12 mouse cellular contexts compared by ENCODE assay signal in the genomic region with DNA sequence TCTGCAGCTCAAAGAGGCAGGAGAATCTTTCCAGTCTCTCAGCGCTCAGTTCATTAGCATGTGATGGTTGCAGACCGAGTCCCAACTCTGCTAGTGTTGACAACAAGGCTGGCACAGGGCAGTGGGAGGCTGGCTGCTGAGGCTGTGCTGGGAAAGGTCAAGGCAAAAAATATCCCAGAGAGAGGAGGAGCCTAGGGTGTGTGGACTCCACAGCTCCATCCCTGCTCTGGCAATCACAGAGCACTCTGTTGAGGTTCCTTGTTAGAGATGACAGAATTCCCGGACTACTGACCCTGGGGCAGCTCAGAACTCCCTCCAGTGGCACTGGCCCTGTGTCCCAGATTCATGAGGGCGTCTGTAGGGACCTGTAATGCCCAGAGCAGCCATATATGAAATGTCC. TPM values are rescaled to one million over a fixed set of nuclear protein-coding genes. Genes with fewer than 3 reads are reported as not detected.
DNase-seq lines count a peak whose midpoint lies in the region; ATAC-seq lines count a peak whose summit lies in the region.
"Had no signal": no experiment of that assay in that cellular context is flagged by ENCODE, and none has a peak within 500 bp of the region (broad histone marks: within the 10 kb centered on the region; RNA-seq: fewer than 3 reads in every experiment).

No protein-coding gene starts in this region.

- H3K36me3 ChIP-seq in midbrain, embryonic 11.5 days (ENCODE audit: control insufficient read depth, insufficient read depth, low read length), result peaks cover 45% of the 10 kb centered on the region

- peak overlapping the region; percentile 20; the same call in 1 of the 2 replicates for H3K27ac ChIP-seq in midbrain, embryonic 11.5 days (ENCODE audit: low read depth, low read length)

- 0 out of 2 replicates have a peak, but pooled peaks cover 2% of the 10 kb centered on the region for H3K4me1 ChIP-seq in midbrain, embryonic 11.5 days (ENCODE audit: control insufficient read depth, insufficient read depth, low read length)

- DNase-seq in heart, adult 11 months, result peak; percentile 96
- DNase-seq in heart, adult 8-10 months (ENCODE audit: low spot score), result no peak
- peak; percentile 76 to 83 for DNase-seq in adrenal gland, postnatal 36 days
- DNase-seq in cerebellum, postnatal 25 days, result peak; percentile 63 to 75
- DNase-seq in midbrain, embryonic 11.5 days (ENCODE audit: low spot score, missing footprints), result no peak
- DNase-seq in urinary bladder, postnatal 14 days (ENCODE audit: low spot score), result no peak
- no peak for DNase-seq in right cerebral cortex, postnatal 14 days
- DNase-seq: kidney, adult 18-20 months; lung, postnatal 14 days; thymus, adult 18-20 months had no signal

- no peaks in the 10 kb centered on the region for H3K9me3 ChIP-seq in midbrain, embryonic 11.5 days (ENCODE audit: control insufficient read depth, low read length)

- no peak overlapping the region for H3K4me3 ChIP-seq in midbrain, embryonic 11.5 days (ENCODE audit: low read depth, low read length)

- no peak overlapping the region for H3K9ac ChIP-seq in midbrain, embryonic 11.5 days (ENCODE audit: low read length)

- ATAC-seq in midbrain, embryonic 11.5 days (ENCODE audit: low FRiP score), result peak; percentile 33

- H3K4me2 ChIP-seq in midbrain, embryonic 11.5 days, result no peak overlapping the region

- 70% methylated on average over 4 of the region's 4 CpGs for WGBS in midbrain, embryonic 11.5 days

- no peaks in the 10 kb centered on the region for H3K27me3 ChIP-seq in midbrain, embryonic 11.5 days (ENCODE audit: control insufficient read depth, insufficient read depth, low read length)

RNA-seq across cellular contexts. Expression of gene Ptprs, which starts 23.0 kb away (rescaled TPM):
- 10 to 100 TPM; 54.3 to 66.4 (median 60.0) TPM for total RNA-seq in heart, adult 8-10 months (2022)
- 100 to 1,000 TPM; 157 to 172 TPM for total RNA-seq in adrenal gland, postnatal 36 days (2021)
- polyA plus RNA-seq in midbrain, embryonic 11.5 days (2014; fragmentation: Nextera tagmentation; extraction: Ambion mirVana), result 115 and 125 TPM in 2 replicates

RNA-seq across cellular contexts. Expression of gene Znrf4, which starts 59.0 kb away (rescaled TPM):
- not detected for total RNA-seq in heart, adult 8-10 months (2022)
- total RNA-seq in adrenal gland, postnatal 36 days (2021), result not detected
- not detected in 2 replicates for polyA plus RNA-seq in midbrain, embryonic 11.5 days (2014; fragmentation: Nextera tagmentation; extraction: Ambion mirVana)
- total RNA-seq: layer of hippocampus, postnatal 14 days had no signal
- polyA plus RNA-seq: limb, embryonic 14.5 days had no signal

Comparison
In these comparisons a context has a peak if more than half of its experiments do, and no peak if none do; other contexts are left out.
1. DNase-seq: peak in heart, adult 11 months (single experiment), adrenal gland, postnatal 36 days (2 of 2) and cerebellum, postnatal 25 days (2 of 2); none in heart, adult 8-10 months (single experiment), midbrain, embryonic 11.5 days (single experiment), urinary bladder, postnatal 14 days (single experiment) and right cerebral cortex, postnatal 14 days (single experiment).